Mouse (Mus musculus) Muller cell, postnatal 12 days (primary cell): ENCODE results near the gene Olfr455.
A peak's percentile ranks its signal among the peaks of the same experiment; 100 is the strongest.

Experiments
- DNase-seq: peaks from one replicate; pipeline ENCODE4 v3.0.0-alpha.2; 2015; ENCODE audit errors: inconsistent ontology term

The Olfr455 gene

GRCm38 (mm10) chr6:42547461-42547860 is at the start of gene Olfr455:
Gene Olfr455 (minus strand): TSS chr6:42547587.
- no peak for DNase-seq

- DNase-seq, result no peak
Observed at GRCm38 (mm10) chr6:42593138-42593882, 45.9 kb upstream of the Olfr455 start.

GRCm38 (mm10) chr6:42586569-42586968 is 39.2 kb upstream of the Olfr455 start:
- DNase-seq, result no peak

GRCm38 (mm10) chr6:42583488-42583872 is 36.1 kb upstream of the Olfr455 start:
- peak; percentile 49 for DNase-seq

- peak; percentile 69 for DNase-seq
Observed at GRCm38 (mm10) chr6:42582741-42583487, 35.5 kb upstream of the Olfr455 start.

GRCm38 (mm10) chr6:42578678-42579077 is 31.3 kb upstream of the Olfr455 start:
- DNase-seq, result peak; percentile 35

- DNase-seq, result no peak
Observed at GRCm38 (mm10) chr6:42577433-42577832, 30.0 kb upstream of the Olfr455 start.

GRCm38 (mm10) chr6:42568205-42568604 is 20.8 kb upstream of the Olfr455 start:
- DNase-seq, result no peak

- DNase-seq, result no peak
Observed at GRCm38 (mm10) chr6:42566076-42566598, 18.8 kb upstream of the Olfr455 start.

GRCm38 (mm10) chr6:42562280-42562679 is 14.9 kb upstream of the Olfr455 start:
- DNase-seq, result no peak

GRCm38 (mm10) chr6:42560885-42561284 is 13.5 kb upstream of the Olfr455 start:
- DNase-seq, result no peak

- DNase-seq, result no peak
Observed at GRCm38 (mm10) chr6:42558641-42559040, 11.3 kb upstream of the Olfr455 start.

- no peak for DNase-seq
Observed at GRCm38 (mm10) chr6:42546180-42546579, 1.2 kb downstream of the Olfr455 start.

GRCm38 (mm10) chr6:42545451-42545885 is 1.9 kb downstream of the Olfr455 start:
- no peak for DNase-seq

GRCm38 (mm10) chr6:42544846-42545245 is 2.5 kb downstream of the Olfr455 start:
- DNase-seq, result no peak

- peak; percentile 92 for DNase-seq
Observed at GRCm38 (mm10) chr6:42542036-42543031, 5.1 kb downstream of the Olfr455 start.

- no peak for DNase-seq
Observed at GRCm38 (mm10) chr6:42540681-42541080, 6.7 kb downstream of the Olfr455 start.

- DNase-seq, result no peak
Observed at GRCm38 (mm10) chr6:42539711-42540110, 7.7 kb downstream of the Olfr455 start.

- DNase-seq, result peak; percentile 60
Observed at GRCm38 (mm10) chr6:42513461-42513860, 33.9 kb downstream of the Olfr455 start.

GRCm38 (mm10) chr6:42509311-42509710 is 38.1 kb downstream of the Olfr455 start:
- DNase-seq, result peak; percentile 93

GRCm38 (mm10) chr6:42503478-42503877 is 43.9 kb downstream of the Olfr455 start:
- no peak for DNase-seq
